Mouse (Mus musculus) lung, embryonic 16.5 days (tissue): ENCODE results near the gene Itpr1. TPM values are rescaled to one million over a fixed set of nuclear protein-coding genes. Genes with fewer than 3 reads are reported as not detected.

Experiments
- ATAC-seq: fragments of 200-750 bp; cut with Nextera tagmentation; 2 replicates; pipeline ENCODE4 v1.8.0; 2017; ENCODE audit warnings: low read depth, mild to moderate bottlenecking, moderate library complexity
- H3K27ac ChIP-seq: fragments of 300-500 bp; sonication (generic); 2 replicates; pipeline ENCODE4 v1.5.1; 2014; ENCODE audit warnings: mild to moderate bottlenecking, control low read depth, low read length
- H3K27me3 ChIP-seq: fragments of 300-500 bp; sonication (generic); 2 replicates; pipeline ENCODE4 v1.6.1; 2014; ENCODE audit warnings: low read depth, low read length, mixed read lengths; ENCODE audit not compliant: control insufficient read depth, insufficient read depth
- H3K36me3 ChIP-seq: fragments of 300-500 bp; sonication (generic); 2 replicates; pipeline ENCODE4 v1.6.1; 2014; ENCODE audit warnings: low read length; ENCODE audit not compliant: control insufficient read depth, insufficient read depth
- H3K4me1 ChIP-seq: fragments of 300-500 bp; sonication (generic); replicated peaks from 2 replicates; pipeline ENCODE4 v1.6.1; 2014; ENCODE audit warnings: low read length, mixed read lengths; ENCODE audit not compliant: control insufficient read depth, insufficient read depth
- H3K4me2 ChIP-seq: fragments of 300-500 bp; sonication (generic); 2 replicates; pipeline ENCODE4 v1.6.1; 2014; ENCODE audit warnings: low read depth, low read length, control low read depth
- H3K4me3 ChIP-seq: fragments of 300-500 bp; sonication (generic); 2 replicates; pipeline ENCODE4 v1.5.1; 2014; ENCODE audit warnings: mild to moderate bottlenecking, low read length, control low read depth
- H3K9ac ChIP-seq: fragments of 300-500 bp; sonication (generic); 2 replicates; pipeline ENCODE4 v1.6.1; 2014; ENCODE audit warnings: low read length, control low read depth
- H3K9me3 ChIP-seq: fragments of 300-500 bp; sonication (generic); 2 replicates; pipeline ENCODE4 v1.6.1; 2016; ENCODE audit warnings: low read length; ENCODE audit not compliant: control insufficient read depth
- whole genome bisulfite sequencing: fragments of 180-500 bp; shearing (Covaris S2); extraction: QIAGEN DNeasy Blood & Tissue Kit; methylation state at CpG from one replicate; pipeline ENCODE4 v1.1.7; 2014; 5-methylcytosine and 5-hydroxymethylcytosine counted together
- polyA plus RNA-seq: library from polyadenylated mRNA; unstranded; fragments of >200 nt; fragmentation: Nextera tagmentation; extraction: Ambion mirVana; gene quantifications from 2 replicates; pipeline ENCODE4 v1.2.1, GENCODE M21; 2015

The Itpr1 gene
- polyA plus RNA-seq, 1 experiment from 2014 or later, result 13.0 TPM

DNA sequence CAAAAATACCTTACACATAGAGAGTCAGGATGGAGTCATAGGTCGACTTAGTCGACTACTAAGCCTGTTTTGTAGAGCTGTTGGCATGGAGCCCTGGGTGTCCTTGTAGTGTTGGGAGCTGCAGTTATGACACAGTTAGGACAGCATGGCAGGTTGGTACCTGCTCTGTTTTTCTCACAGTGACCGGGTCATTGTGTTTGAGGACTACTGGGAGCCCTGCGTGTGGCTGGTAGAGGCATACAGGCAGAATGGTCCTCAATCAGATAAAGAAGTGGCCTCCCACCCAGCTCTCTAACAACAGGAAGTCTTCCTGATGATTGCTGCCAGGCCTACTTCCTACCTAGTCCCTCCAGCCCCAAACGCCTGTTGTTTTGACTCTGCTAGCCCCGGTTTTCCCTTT lies 20.2 kb downstream of the Itpr1 start:
- ATAC-seq, result no peak
- peak overlapping the region; percentile 46 for H3K27ac ChIP-seq
- H3K4me2 ChIP-seq, result no peak overlapping the region
- H3K4me1 ChIP-seq, result peaks cover 48% of the 10 kb centered on the region
- H3K9ac ChIP-seq, result no peak overlapping the region
- H3K4me3 ChIP-seq, result no peak overlapping the region
- H3K27me3 ChIP-seq, result no peaks in the 10 kb centered on the region
- 25% methylated on average over 6 of the region's 6 CpGs for WGBS
- H3K9me3 ChIP-seq, result no peaks in the 10 kb centered on the region
- H3K36me3 ChIP-seq, result no peaks in the 10 kb centered on the region

- Histone ChIP-seq H3K27me3 (no peaks in the 10 kb centered on the region), H3K4me1 (peaks cover 48% of the 10 kb centered on the region), H3K9me3 (no peaks in the 10 kb centered on the region), H3K4me2 (no peak overlapping the region), H3K36me3 (no peaks in the 10 kb centered on the region), H3K4me3 (no peak overlapping the region), H3K9ac (no peak overlapping the region), H3K27ac (no peak overlapping the region)
- ATAC-seq, result no peak
- WGBS, result 65% methylated on average over 6 of the region's 6 CpGs
Measured at GRCm38 (mm10) chr6:108234536-108234935, 21.6 kb downstream of the Itpr1 start.

- peak; percentile 86 for ATAC-seq
- Histone ChIP-seq H3K4me3 (no peak overlapping the region), H3K9ac (peak overlapping the region; percentile 37), H3K4me2 (peak overlapping the region; percentile 25), H3K4me1 (peaks cover 49% of the 10 kb centered on the region), H3K36me3 (no peaks in the 10 kb centered on the region), H3K27me3 (no peaks in the 10 kb centered on the region), H3K9me3 (no peaks in the 10 kb centered on the region), H3K27ac (peak overlapping the region; percentile 84)
- WGBS, result 30% methylated on average over 13 of the region's 13 CpGs
Measured at GRCm38 (mm10) chr6:108235680-108236123, 22.8 kb downstream of the Itpr1 start.

- no peak overlapping the region for H3K9ac ChIP-seq
- peak overlapping the region; percentile 84 for H3K27ac ChIP-seq
- H3K4me2 ChIP-seq, result peak overlapping the region; percentile 25
- H3K4me1 ChIP-seq, result peaks cover 52% of the 10 kb centered on the region
- no peak overlapping the region for H3K4me3 ChIP-seq
- 43% methylated on average over 9 of the region's 9 CpGs for WGBS
- H3K36me3 ChIP-seq, result no peaks in the 10 kb centered on the region
- peak; percentile 32; the same call in 1 of the 2 replicates for ATAC-seq
- no peaks in the 10 kb centered on the region for H3K27me3 ChIP-seq
- H3K9me3 ChIP-seq, result no peaks in the 10 kb centered on the region
Measured at GRCm38 (mm10) chr6:108236411-108236921, 23.6 kb downstream of the Itpr1 start.

GRCm38 (mm10) chr6:108236996-108237395 lies 24.1 kb downstream of the Itpr1 start:
- Histone ChIP-seq H3K36me3 (no peaks in the 10 kb centered on the region), H3K4me1 (peaks cover 48% of the 10 kb centered on the region), H3K4me2 (no peak overlapping the region), H3K4me3 (no peak overlapping the region), H3K27me3 (no peaks in the 10 kb centered on the region), H3K27ac (0 out of 2 replicates have a peak overlapping the region, but pooled peaks have one; percentile 8), H3K9ac (no peak overlapping the region), H3K9me3 (no peaks in the 10 kb centered on the region)
- WGBS, result 63% methylated on average over 8 of the region's 8 CpGs
- no peak for ATAC-seq

DNA sequence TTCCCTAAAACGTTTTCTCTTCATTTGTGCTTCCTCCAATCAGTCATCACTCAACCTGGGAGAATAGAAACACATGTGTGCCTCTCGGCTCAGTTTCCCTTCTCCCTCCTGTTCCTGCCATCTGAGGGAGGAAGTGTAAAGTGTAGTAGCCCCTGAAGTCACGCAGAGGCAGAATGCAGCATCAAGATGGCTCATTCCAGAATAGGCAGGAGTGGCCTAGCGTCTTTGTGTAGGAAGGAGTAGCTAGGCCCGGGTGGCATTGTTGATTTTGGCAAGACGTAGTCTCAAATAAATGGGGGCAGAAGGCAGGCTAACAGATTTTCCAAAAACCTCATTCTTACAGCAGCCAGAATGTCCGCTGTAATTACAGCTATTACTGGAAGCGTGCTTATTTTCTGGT lies 24.7 kb downstream of the Itpr1 start:
- H3K27me3 ChIP-seq, result no peaks in the 10 kb centered on the region

GRCm38 (mm10) chr6:108238011-108238410 lies 25.1 kb downstream of the Itpr1 start:
- no peak overlapping the region for H3K4me3 ChIP-seq
- 49% methylated on average over 4 of the region's 4 CpGs for WGBS
- H3K9ac ChIP-seq, result no peak overlapping the region
- H3K27ac ChIP-seq, result no peak overlapping the region
- H3K36me3 ChIP-seq, result no peaks in the 10 kb centered on the region
- peaks cover 39% of the 10 kb centered on the region for H3K4me1 ChIP-seq
- no peak overlapping the region for H3K4me2 ChIP-seq
- H3K27me3 ChIP-seq, result no peaks in the 10 kb centered on the region
- ATAC-seq, result no peak
- H3K9me3 ChIP-seq, result no peaks in the 10 kb centered on the region

More for the DNA sequence above, 24.7 kb downstream of the Itpr1 start:
- Histone ChIP-seq H3K4me2 (no peak overlapping the region), H3K4me3 (no peak overlapping the region), H3K9me3 (no peaks in the 10 kb centered on the region), H3K36me3 (no peaks in the 10 kb centered on the region), H3K4me1 (peaks cover 43% of the 10 kb centered on the region), H3K9ac (no peak overlapping the region), H3K27ac (no peak overlapping the region)
- ATAC-seq, result no peak
- WGBS, result 55% methylated on average over 8 of the region's 8 CpGs

DNA sequence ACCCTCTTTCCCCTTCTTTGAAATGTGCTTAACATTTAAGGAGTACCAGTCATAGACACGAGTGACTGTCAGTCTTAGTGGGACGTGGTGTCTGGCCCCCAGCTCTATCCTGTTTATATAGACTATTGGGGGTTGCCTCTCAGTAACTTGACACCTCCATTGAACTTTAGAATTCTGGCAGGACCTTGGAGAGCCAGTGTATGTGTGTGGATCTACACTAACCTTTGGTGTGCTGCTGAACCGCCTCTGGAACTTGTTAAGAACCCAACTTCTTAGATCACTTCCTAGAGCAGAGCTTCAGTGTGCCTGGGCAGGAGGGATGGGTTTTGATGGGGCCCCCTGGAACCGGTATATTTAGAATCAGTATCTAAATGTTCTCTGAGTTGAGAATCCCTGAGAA lies 26.2 kb downstream of the Itpr1 start:
- no peak for ATAC-seq
- H3K36me3 ChIP-seq, result no peaks in the 10 kb centered on the region
- 35% methylated on average over 4 of the region's 4 CpGs for WGBS

DNA sequence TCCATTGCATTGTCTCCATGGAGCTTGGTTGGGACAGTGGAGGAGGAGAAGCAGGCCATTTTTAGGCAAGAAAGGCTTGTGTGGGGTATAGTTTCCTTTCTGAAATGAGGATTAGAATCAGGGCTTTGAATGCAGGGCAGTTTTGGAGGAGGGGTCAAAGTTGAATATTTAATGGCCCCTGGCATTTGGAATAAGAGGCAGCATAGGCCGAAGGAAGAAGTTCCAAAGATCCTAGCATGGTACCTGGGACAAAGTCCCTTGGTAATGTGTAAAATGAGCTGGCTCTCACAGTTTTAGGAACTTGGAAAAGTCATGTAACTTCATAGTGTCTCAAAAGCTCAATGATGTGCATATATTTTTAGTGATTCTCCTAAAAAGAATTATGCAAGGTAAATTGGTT lies 27.1 kb downstream of the Itpr1 start:
- H3K27me3 ChIP-seq, result no peaks in the 10 kb centered on the region
- 86% methylated on average over 1 of the region's 1 CpGs for WGBS

More for the DNA sequence above, 26.2 kb downstream of the Itpr1 start:
- Histone ChIP-seq H3K27ac (no peak overlapping the region), H3K4me3 (no peak overlapping the region), H3K27me3 (no peaks in the 10 kb centered on the region), H3K9ac (no peak overlapping the region), H3K4me1 (peaks cover 34% of the 10 kb centered on the region), H3K4me2 (no peak overlapping the region), H3K9me3 (no peaks in the 10 kb centered on the region)

DNA sequence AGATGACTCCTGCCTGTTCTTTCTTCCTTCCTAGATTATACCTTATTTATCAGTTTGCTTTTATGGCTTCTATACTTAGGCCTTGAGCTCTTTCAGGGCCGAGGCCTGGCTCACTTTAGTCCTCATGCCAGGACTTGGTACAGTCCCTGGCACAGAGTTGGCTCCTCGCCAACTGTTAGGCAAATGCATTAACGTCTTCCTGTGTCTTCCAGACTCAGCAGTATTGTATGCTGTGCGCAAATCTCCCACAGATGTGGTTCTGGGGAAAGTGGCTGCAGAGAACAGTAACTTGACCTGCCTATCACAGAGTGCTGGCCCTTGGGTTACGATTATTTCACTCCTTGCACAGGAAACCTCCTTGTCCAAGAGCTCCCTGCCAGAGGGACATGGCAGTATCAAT lies 27.9 kb downstream of the Itpr1 start:
- H3K4me3 ChIP-seq, result no peak overlapping the region
- H3K27ac ChIP-seq, result no peak overlapping the region
- no peak overlapping the region for H3K9ac ChIP-seq
- H3K4me1 ChIP-seq, result peaks cover 21% of the 10 kb centered on the region
- no peaks in the 10 kb centered on the region for H3K36me3 ChIP-seq
- no peaks in the 10 kb centered on the region for H3K9me3 ChIP-seq
- 57% methylated on average over 5 of the region's 5 CpGs for WGBS
- no peak overlapping the region for H3K4me2 ChIP-seq
- no peak for ATAC-seq
- no peaks in the 10 kb centered on the region for H3K27me3 ChIP-seq

More for the DNA sequence above, 27.1 kb downstream of the Itpr1 start:
- Histone ChIP-seq H3K4me1 (peaks cover 27% of the 10 kb centered on the region), H3K9ac (no peak overlapping the region), H3K4me2 (no peak overlapping the region), H3K27ac (no peak overlapping the region), H3K4me3 (no peak overlapping the region), H3K9me3 (no peaks in the 10 kb centered on the region), H3K36me3 (no peaks in the 10 kb centered on the region)
- no peak for ATAC-seq
